Mouse (Mus musculus) splenic B cell, adult 2 months (primary cell): ENCODE results near the gene Vipr1.

Experiments
- DNase-seq: peaks from one replicate; pipeline ENCODE4 v3.0.0-alpha.2; 2011; ENCODE audit warnings: low read depth, low spot score
- H3K27me3 ChIP-seq: 2 replicates; pipeline ENCODE4 v1.6.1; 2012; ENCODE audit warnings: mild to moderate bottlenecking, low read length, moderate library complexity, mixed read lengths; ENCODE audit not compliant: control insufficient read depth, poor library complexity, insufficient read depth, severe bottlenecking
- H3K36me3 ChIP-seq: 2 replicates; pipeline ENCODE4 v1.6.1; 2012; ENCODE audit warnings: mild to moderate bottlenecking, low read length, moderate library complexity, mixed read lengths; ENCODE audit not compliant: control insufficient read depth, poor library complexity, insufficient read depth, severe bottlenecking

The Vipr1 gene

DNA sequence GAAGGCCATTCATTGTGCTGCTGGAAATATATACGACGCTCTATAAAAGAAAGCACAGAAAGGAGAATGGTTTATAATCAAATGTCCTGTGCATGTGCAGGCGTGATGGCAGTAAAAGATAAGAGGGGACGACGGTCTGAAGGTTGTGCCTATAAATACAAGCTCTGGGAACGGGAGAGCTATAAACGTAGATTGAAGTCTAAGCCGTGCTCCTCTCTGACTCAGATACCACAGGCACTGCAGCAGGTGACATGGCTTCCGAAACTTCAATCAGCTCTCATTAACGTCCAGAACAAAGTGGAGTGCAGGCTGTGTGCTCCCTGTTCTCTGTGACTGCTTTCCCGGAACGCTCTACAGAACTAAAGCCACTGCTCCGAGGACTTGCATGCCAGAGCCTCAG is 14.6 kb downstream of the Vipr1 start:
- no peaks in the 10 kb centered on the region for H3K27me3 ChIP-seq
- no peak for DNase-seq
- H3K36me3 ChIP-seq, result no peaks in the 10 kb centered on the region

DNA sequence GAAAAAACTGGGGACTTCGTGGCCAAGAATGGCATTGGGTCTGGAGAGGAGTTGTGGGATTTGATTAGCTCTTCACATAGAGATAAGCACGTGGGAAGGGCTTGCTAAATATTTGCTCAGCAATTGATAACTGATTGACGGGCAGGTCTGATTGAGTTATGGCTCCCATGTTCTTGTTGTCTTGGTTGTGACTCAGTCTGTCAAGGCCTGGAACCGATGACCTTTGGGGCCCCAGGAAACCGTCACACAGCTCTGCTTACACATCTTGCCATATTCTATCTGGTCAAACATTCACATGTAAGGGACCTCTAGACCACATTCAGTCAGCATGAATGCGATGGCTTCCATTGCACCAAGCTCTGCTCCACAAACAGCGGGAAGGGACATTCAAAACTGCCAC is 15.7 kb downstream of the Vipr1 start:
- H3K36me3 ChIP-seq, result no peaks in the 10 kb centered on the region
- H3K27me3 ChIP-seq, result no peaks in the 10 kb centered on the region
- DNase-seq, result no peak

- Histone ChIP-seq H3K27me3 (no peaks in the 10 kb centered on the region), H3K36me3 (no peaks in the 10 kb centered on the region)
- DNase-seq, result no peak
Measured at GRCm38 (mm10) chr9:121659791-121660190, 17.3 kb downstream of the Vipr1 start.

GRCm38 (mm10) chr9:121663467-121663866 is 21.0 kb downstream of the Vipr1 start:
- no peaks in the 10 kb centered on the region for H3K36me3 ChIP-seq
- no peak for DNase-seq
- H3K27me3 ChIP-seq, result no peaks in the 10 kb centered on the region

GRCm38 (mm10) chr9:121664104-121664503 is 21.6 kb downstream of the Vipr1 start:
- DNase-seq, result no peak
- Histone ChIP-seq H3K27me3 (no peaks in the 10 kb centered on the region), H3K36me3 (no peaks in the 10 kb centered on the region)

DNA sequence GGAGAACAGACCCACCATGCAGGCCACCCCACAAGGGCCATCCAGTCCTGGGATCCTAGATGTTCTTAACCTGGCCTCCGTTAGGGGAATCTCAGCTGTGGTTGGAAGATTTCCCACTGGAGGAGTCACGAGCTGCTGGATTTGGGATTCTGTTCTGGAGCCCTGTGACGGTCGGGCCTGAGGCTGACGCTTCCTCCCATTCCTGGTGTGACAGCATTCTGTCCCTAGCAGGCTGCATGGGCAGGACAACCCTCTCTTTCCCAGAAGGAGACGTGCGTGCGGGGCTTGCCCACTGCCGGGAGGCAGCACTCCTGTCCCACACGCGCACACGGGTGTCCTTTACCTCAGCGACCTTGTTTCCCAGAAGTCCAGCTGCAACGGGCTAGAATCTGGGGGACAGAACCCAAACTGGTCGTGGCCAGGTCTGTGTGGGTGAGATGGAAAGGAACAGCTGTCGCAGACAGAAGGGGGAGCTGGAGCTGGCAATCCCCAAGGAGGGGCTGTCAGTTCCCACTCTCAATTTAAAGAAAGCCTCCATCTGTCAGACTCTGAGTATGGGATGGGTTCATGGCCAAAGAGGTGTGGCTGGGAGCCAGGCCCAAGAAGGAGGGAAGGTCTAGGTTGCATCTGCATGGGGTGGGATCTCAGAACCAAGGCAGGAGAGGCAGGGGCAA is 24.6 kb downstream of the Vipr1 start:
- Histone ChIP-seq H3K36me3 (no peaks in the 10 kb centered on the region), H3K27me3 (no peaks in the 10 kb centered on the region)
- no peak for DNase-seq

DNA sequence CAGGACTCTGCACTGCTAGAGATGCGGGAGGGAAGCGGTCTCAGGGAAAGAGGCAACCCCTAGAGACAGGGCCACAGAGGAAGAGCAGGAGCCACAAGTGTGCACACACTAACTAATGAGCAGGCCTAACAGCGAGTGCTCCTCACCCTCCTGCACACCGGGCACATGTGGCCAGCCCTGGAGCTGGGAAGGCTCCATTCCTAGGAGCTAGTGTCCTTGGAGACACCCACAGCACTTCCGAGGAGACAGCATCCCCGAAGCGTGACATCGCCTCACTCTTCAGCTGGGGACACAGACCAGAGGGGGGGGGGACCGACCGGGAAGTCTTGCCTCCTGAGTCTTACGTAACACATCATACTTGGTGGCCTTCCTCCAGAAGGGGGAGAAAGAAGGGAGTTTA is 25.3 kb downstream of the Vipr1 start:
- no peaks in the 10 kb centered on the region for H3K36me3 ChIP-seq
- DNase-seq, result no peak
- no peaks in the 10 kb centered on the region for H3K27me3 ChIP-seq

GRCm38 (mm10) chr9:121669348-121669791 is 26.9 kb downstream of the Vipr1 start:
- no peaks in the 10 kb centered on the region for H3K27me3 ChIP-seq
- H3K36me3 ChIP-seq, result no peaks in the 10 kb centered on the region
- DNase-seq, result peak; percentile 74

GRCm38 (mm10) chr9:121671300-121671699 is 28.8 kb downstream of the Vipr1 start:
- DNase-seq, result peak; percentile 79
- Histone ChIP-seq H3K36me3 (no peaks in the 10 kb centered on the region), H3K27me3 (no peaks in the 10 kb centered on the region)

DNA sequence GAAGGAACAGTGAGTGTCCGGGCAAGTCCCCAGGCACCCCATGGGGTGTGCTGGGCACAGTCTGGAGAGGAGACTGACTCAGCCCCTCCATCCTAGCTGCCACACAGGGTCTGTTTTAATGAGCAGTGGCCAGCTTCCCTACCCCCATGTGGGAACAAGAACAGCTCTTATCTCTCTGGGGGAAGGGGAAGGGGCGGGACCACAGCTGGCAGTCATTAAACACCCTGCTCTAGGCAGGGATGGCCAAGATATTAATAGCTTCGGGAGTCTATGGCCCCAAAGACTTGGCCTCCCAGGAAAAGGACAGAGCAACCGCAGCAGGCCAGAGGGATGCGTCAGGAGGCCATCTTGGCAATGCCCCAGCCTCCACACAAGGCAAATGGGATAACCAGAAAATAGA is 29.8 kb downstream of the Vipr1 start:
- Histone ChIP-seq H3K36me3 (no peaks in the 10 kb centered on the region), H3K27me3 (no peaks in the 10 kb centered on the region)
- no peak for DNase-seq

DNA sequence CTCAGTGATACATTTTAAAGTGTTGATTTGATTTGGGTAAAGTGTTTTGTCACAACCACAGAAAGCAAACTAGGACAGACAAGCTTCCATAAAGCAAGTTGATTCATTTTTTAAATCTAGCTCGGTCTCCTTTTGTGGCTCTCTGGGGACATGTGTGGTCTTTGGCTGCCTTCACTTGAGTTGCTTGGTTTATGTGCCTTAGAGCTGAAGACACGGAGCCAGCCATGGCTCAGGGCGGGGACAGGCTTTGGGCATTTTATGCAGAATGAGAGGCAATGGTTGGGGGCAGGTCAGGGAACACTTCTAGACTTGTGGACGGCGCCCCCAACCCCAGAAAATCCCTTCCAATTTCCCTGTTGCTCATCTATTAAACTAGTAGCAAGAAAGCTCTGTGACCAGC is 31.2 kb downstream of the Vipr1 start:
- DNase-seq, result peak; percentile 71
- no peaks in the 10 kb centered on the region for H3K27me3 ChIP-seq
- H3K36me3 ChIP-seq, result no peaks in the 10 kb centered on the region

- no peaks in the 10 kb centered on the region for H3K36me3 ChIP-seq
- peak; percentile 95 for DNase-seq
Measured at GRCm38 (mm10) chr9:121675011-121675410, 32.5 kb downstream of the Vipr1 start.

DNA sequence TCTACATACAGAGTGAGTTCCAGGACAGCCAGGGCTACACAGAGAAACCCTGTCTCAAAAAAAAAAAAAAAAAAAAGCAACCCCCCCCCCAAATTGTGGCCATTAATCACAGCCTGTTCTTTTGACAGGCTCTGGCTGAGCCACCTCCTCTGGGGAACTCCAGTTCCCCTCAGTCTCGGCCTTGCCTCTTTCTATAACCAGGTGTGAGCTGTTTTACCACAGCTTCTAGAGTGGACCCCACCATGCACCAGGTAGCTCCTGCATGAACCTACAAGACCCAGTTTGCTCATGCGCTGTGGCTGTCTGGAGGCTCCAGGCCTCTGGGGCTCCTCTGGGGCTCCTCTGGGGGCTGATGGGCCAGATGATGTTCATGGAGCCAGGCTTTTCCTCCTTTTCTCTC is 33.0 kb downstream of the Vipr1 start:
- no peaks in the 10 kb centered on the region for H3K27me3 ChIP-seq
- H3K36me3 ChIP-seq, result no peaks in the 10 kb centered on the region
- peak; percentile 58 for DNase-seq

More at GRCm38 (mm10) chr9:121675011-121675410, 32.5 kb downstream of the Vipr1 start:
- H3K27me3 ChIP-seq, result no peaks in the 10 kb centered on the region

DNA sequence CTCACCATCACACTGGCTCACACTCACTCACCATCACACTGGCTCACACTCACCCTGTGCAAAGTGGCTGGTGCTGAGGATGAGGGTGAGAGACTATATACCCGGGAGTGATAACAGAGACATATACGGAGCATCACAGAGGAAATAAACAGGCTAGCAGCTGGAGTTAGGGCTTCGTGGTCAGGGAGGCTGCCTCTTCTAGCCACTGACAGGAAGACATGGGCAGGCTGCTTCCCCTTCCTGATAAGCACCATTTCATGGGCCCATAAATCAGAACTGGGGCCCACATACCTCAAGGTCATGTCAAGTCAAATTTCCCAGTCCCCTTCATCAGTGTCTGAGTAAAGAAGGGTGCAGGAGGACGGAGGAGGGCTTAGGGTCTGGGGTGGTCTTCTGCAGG is 34.6 kb downstream of the Vipr1 start:
- peak; percentile 53 for DNase-seq
- H3K36me3 ChIP-seq, result no peaks in the 10 kb centered on the region
- no peaks in the 10 kb centered on the region for H3K27me3 ChIP-seq

- no peaks in the 10 kb centered on the region for H3K27me3 ChIP-seq
- DNase-seq, result no peak
Measured at GRCm38 (mm10) chr9:121677476-121677875, 35.0 kb downstream of the Vipr1 start.

DNA sequence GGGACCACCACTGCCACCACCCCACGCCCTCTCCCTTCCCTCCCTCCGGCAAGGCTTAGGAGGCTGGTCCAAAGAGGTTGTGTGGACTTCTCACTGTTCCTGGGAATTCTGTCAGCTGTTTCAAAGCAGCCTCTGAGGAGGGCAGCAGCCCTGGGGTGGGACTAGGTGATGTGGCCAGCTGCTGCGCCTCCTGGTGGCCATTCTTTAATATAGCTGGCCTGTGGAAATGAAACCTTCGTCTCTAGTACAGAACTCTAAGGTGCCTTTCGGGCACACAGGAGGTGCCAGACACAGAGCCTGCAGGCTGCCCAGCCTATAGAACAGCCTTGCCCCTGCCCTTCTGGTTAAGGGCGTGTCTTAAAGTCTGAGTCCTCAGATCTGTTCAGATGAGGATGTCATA is 37.0 kb downstream of the Vipr1 start:
- Histone ChIP-seq H3K36me3 (no peaks in the 10 kb centered on the region), H3K27me3 (no peaks in the 10 kb centered on the region)
- peak; percentile 83 for DNase-seq

More at GRCm38 (mm10) chr9:121677476-121677875, 35.0 kb downstream of the Vipr1 start:
- no peaks in the 10 kb centered on the region for H3K36me3 ChIP-seq
